ENCODE assay signal across 9 mouse cellular contexts in genomic region chr5:108270415-108270814, GRCm38 (mm10). TPM values are rescaled to one million over a fixed set of nuclear protein-coding genes. Genes with fewer than 3 reads are reported as not detected.
DNase-seq lines count a peak whose midpoint lies in the region; ATAC-seq and TF ChIP-seq lines count a peak whose summit lies in the region.
"Had no signal": no experiment of that assay in that cellular context is flagged by ENCODE, and none has a peak within 500 bp of the region (broad histone marks: within the 10 kb centered on the region; RNA-seq: fewer than 3 reads in every experiment).

No protein-coding gene starts in this region.

- peaks cover 63% of the 10 kb centered on the region for H3K79me2 ChIP-seq in macrophage (ENCODE audit: inconsistent target)

- intact Hi-C loops in heart, postnatal 14 days (cut with DNase I): no loop called here

- peak overlapping the region; percentile 99 for H3K4me3 ChIP-seq in heart, embryonic 11.5 days (ENCODE audit: low read depth, low read length)
- H3K4me3 ChIP-seq in G1E (ENCODE audit: low read depth, low read length) (peak overlapping the region; percentile 99), macrophage (ENCODE audit: inconsistent target) (peak overlapping the region; percentile 84)
- H3K4me3 ChIP-seq in heart, embryonic 16.5 days (ENCODE audit: low read length): peak overlapping the region; percentile 93

- H3K36me3 ChIP-seq in heart, embryonic 11.5 days (ENCODE audit: control insufficient read depth, insufficient read depth, low read length): no peaks in the 10 kb centered on the region
- peaks cover 21% of the 10 kb centered on the region for H3K36me3 ChIP-seq in G1E (replicated peaks)
- H3K36me3 ChIP-seq in heart, embryonic 16.5 days (ENCODE audit: control insufficient read depth, insufficient read depth): no peaks in the 10 kb centered on the region
- peaks cover 3% of the 10 kb centered on the region for H3K36me3 ChIP-seq in macrophage (ENCODE audit: inconsistent target)

- no peak for TF ChIP-seq CTCF in G1E (IDR thresholded peaks at IDR 0.05; ENCODE audit: low read depth, low read length)

- H3K9me3 ChIP-seq in heart, embryonic 11.5 days (replicated peaks; ENCODE audit: control insufficient read depth, low read length): no peaks in the 10 kb centered on the region
- no peaks in the 10 kb centered on the region for H3K9me3 ChIP-seq in G1E (replicated peaks)
- H3K9me3 ChIP-seq in heart, embryonic 16.5 days (replicated peaks; ENCODE audit: control insufficient read depth, low read length): no peaks in the 10 kb centered on the region

- no peak for ATAC-seq in heart, embryonic 11.5 days (replicated peaks; ENCODE audit: insufficient number of reproducible peaks, low FRiP score, low TSS enrichment)
- no peak for ATAC-seq in G1E (ENCODE audit: extremely low read depth, insufficient number of reproducible peaks, low FRiP score, poor library complexity, severe bottlenecking)
- no peak for ATAC-seq in heart, embryonic 16.5 days (replicated peaks; ENCODE audit: extremely low read depth, insufficient read depth, low FRiP score)
- ATAC-seq: Patski had no signal

- H3K4me1 ChIP-seq in heart, embryonic 11.5 days (ENCODE audit: control insufficient read depth, insufficient read depth, low read length): peaks cover 3% of the 10 kb centered on the region
- H3K4me1 ChIP-seq in G1E (ENCODE audit: insufficient read depth, low read depth, low read length): peaks cover 35% of the 10 kb centered on the region
- peaks cover 23% of the 10 kb centered on the region for H3K4me1 ChIP-seq in heart, embryonic 16.5 days (ENCODE audit: control insufficient read depth, insufficient read depth, low read length)

- DNase-seq in heart, postnatal 14 days: no peak
- no peak for DNase-seq in G1E (ENCODE audit: low spot score)
- no peak for DNase-seq in adrenal gland, adult 2 months
- no peak for DNase-seq in retina, postnatal 1 day
- DNase-seq in kidney, postnatal 10 days: no peak

- peak overlapping the region; percentile 91 for H3K4me2 ChIP-seq in heart, embryonic 11.5 days
- peak overlapping the region; percentile 76 for H3K4me2 ChIP-seq in heart, embryonic 16.5 days (ENCODE audit: low read depth, low read length)

- 40% methylated on average over 9 of the region's 9 CpGs for WGBS in heart, embryonic 11.5 days (ENCODE audit: insufficient replicate concordance)
- WGBS in heart, embryonic 16.5 days: 29% methylated on average over 9 of the region's 9 CpGs
- WGBS in macrophage (ENCODE audit: missing documents): 5% methylated on average over 9 of the region's 9 CpGs

- H3K27me3 ChIP-seq in heart, embryonic 11.5 days (ENCODE audit: control insufficient read depth, insufficient read depth, low read length): no peaks in the 10 kb centered on the region
- H3K27me3 ChIP-seq in G1E (ENCODE audit: insufficient read depth, low read length): no peaks in the 10 kb centered on the region
- H3K27me3 ChIP-seq in heart, embryonic 16.5 days (ENCODE audit: control insufficient read depth, insufficient read depth, low read length): no peaks in the 10 kb centered on the region
- H3K27me3 ChIP-seq: Patski had no signal

- no peak overlapping the region for H3K27ac ChIP-seq in heart, embryonic 11.5 days (ENCODE audit: low read depth, low read length)
- H3K27ac ChIP-seq in heart, embryonic 16.5 days (ENCODE audit: low read length): no peak overlapping the region
- H3K27ac ChIP-seq in macrophage: peak overlapping the region; percentile 89

- peak overlapping the region; percentile 98; the same call in 1 of the 2 replicates for H3K9ac ChIP-seq in heart, embryonic 11.5 days (ENCODE audit: low read depth, low read length)
- peak overlapping the region; percentile 90 for H3K9ac ChIP-seq in heart, embryonic 16.5 days (ENCODE audit: low read length)

RNA-seq across cellular contexts. Expression of gene Dr1, which starts 1.7 kb away (rescaled TPM):
- polyA plus RNA-seq in heart, embryonic 11.5 days (2014; fragmentation: Nextera tagmentation; extraction: Ambion mirVana): 32.8 and 36.5 TPM in 2 replicates
- total RNA-seq in heart, postnatal 14 days (2021): 10 to 100 TPM; 21.9 TPM
- 87.7 and 91.5 TPM in 2 replicates for total RNA-seq in G1E (2014; fragmentation: Nextera tagmentation)
- total RNA-seq in G1E (2017): 59.1 and 66.4 TPM in 2 replicates
- polyA plus RNA-seq in G1E (2012): 29.9 and 42.5 TPM in 2 replicates
- polyA plus RNA-seq in heart, embryonic 16.5 days (2015; fragmentation: Nextera tagmentation; extraction: Ambion mirVana): 26.6 and 28.9 TPM in 2 replicates
- total RNA-seq in macrophage (2018; cell fraction: chromatin; rRNA removed): 100 to 1,000 TPM in 1 of 26 experiments, 10 to 100 TPM in 24, 1 to 10 TPM in 1; 9.8 to 105 (median 23.1) TPM
- 10 to 100 TPM; 44.0 to 69.2 (median 52.4) TPM for total RNA-seq in macrophage (2018; cell fraction: cytosol; rRNA removed)
- total RNA-seq in macrophage (2018; cell fraction: nucleus; rRNA removed): 10 to 100 TPM; 23.5 to 99.4 (median 47.6) TPM
- polyA plus RNA-seq in macrophage (2018): 45.0 to 52.6 TPM (median 50.9 TPM) in 3 replicates
- total RNA-seq in adrenal gland, adult 2 months (2021): 10 to 100 TPM; 30.4 to 32.7 TPM
- polyA plus RNA-seq in adrenal gland, adult 2 months (2012; rRNA removed): 27.9 and 33.4 TPM in 2 replicates

RNA-seq across cellular contexts. Expression of gene Pigg, which starts 42.0 kb away (rescaled TPM):
- 3.4 and 3.7 TPM in 2 replicates for polyA plus RNA-seq in heart, embryonic 11.5 days (2014; fragmentation: Nextera tagmentation; extraction: Ambion mirVana)
- total RNA-seq in heart, postnatal 14 days (2021): 1 to 10 TPM; 8.0 to 8.5 TPM
- total RNA-seq in G1E (2014; fragmentation: Nextera tagmentation) (6.1 and 11.7 TPM in 2 replicates), G1E (2017) (11.3 and 11.4 TPM in 2 replicates)
- polyA plus RNA-seq in G1E (2012) (1.3 and 2.0 TPM in 2 replicates), macrophage (2018) (6.0 to 9.1 TPM (median 6.8 TPM) in 3 replicates)
- 5.4 and 6.3 TPM in 2 replicates for polyA plus RNA-seq in heart, embryonic 16.5 days (2015; fragmentation: Nextera tagmentation; extraction: Ambion mirVana)
- 10 to 100 TPM in 23 of 26 experiments, 1 to 10 TPM in 3; 6.7 to 18.7 (median 14.1) TPM for total RNA-seq in macrophage (2018; cell fraction: chromatin; rRNA removed)
- total RNA-seq in macrophage (2018; cell fraction: cytosol; rRNA removed): 1 to 10 TPM; 5.0 to 9.7 (median 6.8) TPM
- 10 to 100 TPM; 11.1 to 21.1 (median 15.1) TPM for total RNA-seq in macrophage (2018; cell fraction: nucleus; rRNA removed)
- 10 to 100 TPM; 11.6 to 13.0 TPM for total RNA-seq in adrenal gland, adult 2 months (2021)
- 5.7 and 7.6 TPM in 2 replicates for polyA plus RNA-seq in adrenal gland, adult 2 months (2012; rRNA removed)
